Comparison of ENCODE assay signal across 13 mouse cellular contexts in genomic region chr8:120338678-120339077, GRCm38 (mm10).
DNase-seq lines count a peak whose midpoint lies in the region.
"Had no signal": no experiment of that assay in that cellular context is flagged by ENCODE, and none has a peak within 500 bp of the region (broad histone marks: within the 10 kb centered on the region; RNA-seq: fewer than 3 reads in every experiment).

No protein-coding gene starts in this region.

- DNase-seq in adrenal gland, postnatal 10 days, result peak; percentile 53
- no peak for DNase-seq in adrenal gland, postnatal 4 days (ENCODE audit: low spot score in 2 of 2)
- DNase-seq in 3T3-L1 (ENCODE audit: low read depth, low spot score), result peak; percentile 70
- DNase-seq in ES-CJ7 (ENCODE audit: low read depth, low spot score), result peak; percentile 61
- DNase-seq in adrenal gland, postnatal 14 days, result peak; percentile 78
- DNase-seq in thymus, postnatal 14 days, result no peak
- DNase-seq in kidney, postnatal 14 days, result no peak
- DNase-seq in kidney, adult 8-10 months, result no peak
- DNase-seq: B cell, adult 2 months; cerebellum, postnatal 10 days; lung, embryonic 14.5 days; retina, postnatal 1 day; thymus, postnatal 25 days had no signal

Comparison
In these comparisons a context has a peak if more than half of its experiments do, and no peak if none do; other contexts are left out.
1. DNase-seq: peak in adrenal gland, postnatal 10 days (single experiment), 3T3-L1 (single experiment), ES-CJ7 (single experiment) and adrenal gland, postnatal 14 days (single experiment); none in adrenal gland, postnatal 4 days (0 of 2), thymus, postnatal 14 days (single experiment), kidney, postnatal 14 days (single experiment) and kidney, adult 8-10 months (0 of 2).